Mouse (Mus musculus): ENCODE measurements around the gene Lexm. TPM values are rescaled to one million over a fixed set of nuclear protein-coding genes. Genes with fewer than 3 reads are reported as not detected.
A peak's percentile ranks its signal among the peaks of the same experiment; 100 is the strongest.

Lexm gene
- total RNA-seq (2015) (not detected in 2 replicates), total RNA-seq (2017) (not detected in 2 replicates)

GRCm38 (mm10) chr4:106617056-106617455 lies at the start of gene Lexm:
Gene Lexm, minus strand, starts transcription at chr4:106617241.
- ATAC-seq (ENCODE audit: poor library complexity, severe bottlenecking), result no peak

DNA sequence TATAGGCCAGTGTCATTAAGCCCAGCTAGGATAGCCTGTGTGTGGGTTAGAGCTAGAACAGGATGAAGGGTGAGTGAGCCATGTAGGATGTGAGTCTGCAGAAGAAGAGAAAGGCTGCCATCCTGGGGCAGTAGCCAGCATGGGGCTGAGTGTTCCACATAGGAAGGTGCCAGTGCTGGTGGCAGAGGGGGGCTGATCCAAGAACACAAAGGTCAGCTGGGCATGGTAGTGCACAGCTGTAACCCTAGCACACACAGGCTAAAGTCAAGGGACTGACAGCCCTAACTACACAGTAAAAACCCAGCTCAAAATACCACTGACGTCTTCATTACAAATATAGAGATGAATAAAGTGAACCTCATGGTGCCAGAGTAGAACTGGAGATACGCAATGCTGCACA lies 49.5 kb upstream of the Lexm start:
- ATAC-seq (ENCODE audit: poor library complexity, severe bottlenecking), result no peak

DNA sequence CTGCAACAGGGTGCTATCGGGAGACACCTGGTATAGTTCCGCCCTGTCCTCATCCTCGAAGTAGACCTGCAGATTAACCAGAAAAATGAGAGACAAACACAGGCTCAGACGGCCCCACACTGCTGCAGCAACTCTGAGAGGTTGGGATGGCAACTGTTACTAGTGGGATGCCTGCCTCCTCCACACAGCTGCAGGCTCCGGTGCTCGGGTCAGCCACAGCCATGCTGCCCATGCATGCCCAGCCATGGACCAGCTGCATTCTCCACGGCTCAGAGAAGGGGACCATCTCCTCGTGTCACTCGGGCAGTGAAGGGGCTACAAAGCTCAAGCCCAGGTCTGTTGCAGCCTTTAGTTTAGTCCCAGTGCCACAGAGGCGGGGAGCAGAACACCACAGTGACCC lies 48.6 kb upstream of the Lexm start:
- no peak for ATAC-seq (ENCODE audit: poor library complexity, severe bottlenecking)

DNA sequence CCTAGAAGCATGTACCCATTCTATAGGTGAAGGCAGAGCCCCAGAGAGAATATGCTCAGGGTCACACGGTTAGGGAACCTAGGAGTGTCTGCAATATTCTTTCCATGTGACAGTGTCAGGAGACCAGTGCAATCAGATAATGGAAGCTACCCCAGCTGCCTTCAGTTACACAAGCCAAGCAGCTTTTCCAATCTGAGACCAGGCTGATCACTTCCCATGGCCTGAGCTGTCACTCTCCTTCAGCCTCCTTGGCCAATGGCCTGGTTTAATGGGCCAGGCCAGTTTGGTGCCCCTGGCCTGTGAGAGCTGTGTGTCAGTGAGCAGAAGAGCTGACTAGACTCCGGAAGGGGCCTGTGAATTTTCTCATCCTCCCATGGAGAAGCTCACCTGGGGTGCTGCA lies 48.2 kb upstream of the Lexm start:
- ATAC-seq (ENCODE audit: poor library complexity, severe bottlenecking), result no peak

DNA sequence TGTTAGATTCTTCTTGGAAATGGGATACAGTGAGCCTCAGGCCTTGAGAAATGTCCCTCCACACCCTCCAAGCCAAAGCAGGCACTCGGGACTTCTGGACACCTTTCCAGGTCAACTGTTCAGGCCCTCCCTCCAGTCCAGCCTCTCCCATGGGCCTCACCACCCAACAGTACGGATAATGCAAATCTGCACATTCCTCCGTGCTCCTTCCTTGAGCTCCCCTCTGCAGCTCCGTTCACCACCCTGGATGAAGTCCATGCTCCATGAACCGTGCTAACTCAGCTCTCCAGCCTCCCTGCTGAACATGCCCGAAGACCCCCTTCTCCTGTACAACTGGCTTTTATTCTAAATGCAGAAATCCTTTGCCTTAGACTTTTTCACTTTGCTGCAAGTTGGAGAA lies 47.7 kb upstream of the Lexm start:
- no peak for ATAC-seq (ENCODE audit: poor library complexity, severe bottlenecking)

GRCm38 (mm10) chr4:106663956-106664470 lies 47.0 kb upstream of the Lexm start:
- ATAC-seq (ENCODE audit: poor library complexity, severe bottlenecking), result no peak

- no peak for ATAC-seq (ENCODE audit: poor library complexity, severe bottlenecking)
These were observed 38.6 kb upstream of the Lexm start for GRCm38 (mm10) chr4:106655681-106656080.

GRCm38 (mm10) chr4:106653051-106653450 lies 36.0 kb upstream of the Lexm start:
- no peak for ATAC-seq (ENCODE audit: poor library complexity, severe bottlenecking)

DNA sequence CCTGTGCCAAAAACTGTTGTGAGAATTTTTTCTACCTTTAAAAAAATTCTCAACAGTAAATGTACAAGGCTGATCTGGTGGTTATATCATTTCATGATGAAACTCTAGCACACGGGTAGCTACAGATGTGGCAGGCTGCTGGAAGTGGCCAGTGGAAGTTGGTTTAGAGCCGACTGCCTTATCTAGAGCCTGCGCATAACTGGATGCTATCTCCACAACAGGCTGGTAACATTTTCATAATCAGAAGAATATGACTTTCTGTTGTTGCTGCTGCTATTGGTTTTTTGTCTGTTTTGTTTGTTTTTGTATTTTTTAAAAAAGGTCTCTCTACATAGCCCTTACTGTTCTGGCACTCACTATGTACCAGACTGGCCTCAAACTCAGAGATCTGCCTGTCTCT lies 35.5 kb upstream of the Lexm start:
- no peak for ATAC-seq (ENCODE audit: poor library complexity, severe bottlenecking)

GRCm38 (mm10) chr4:106650833-106651527 lies 33.9 kb upstream of the Lexm start, which contains the start of gene Pars2:
Gene Pars2, plus strand, starts transcription at chr4:106651069.
- ATAC-seq (ENCODE audit: poor library complexity, severe bottlenecking), result peak; percentile 99

DNA sequence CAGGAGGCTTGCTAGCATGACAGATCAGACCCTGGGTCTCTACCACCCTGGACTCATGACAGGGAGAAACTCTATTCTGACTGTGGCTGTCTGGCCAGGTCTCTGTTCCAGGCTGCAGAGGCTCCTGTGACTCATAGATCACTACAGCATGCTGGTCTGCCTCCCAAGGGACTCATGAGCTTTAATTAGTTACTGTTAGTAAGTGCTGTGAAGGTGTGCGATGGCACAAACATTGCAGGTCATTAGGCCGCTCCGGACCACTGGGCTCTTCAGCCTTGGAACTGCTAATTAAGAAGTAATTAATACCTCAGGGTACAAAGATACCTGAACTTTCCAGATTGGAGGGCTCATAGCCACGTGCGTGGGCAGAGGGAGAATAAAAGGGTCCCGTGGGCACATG lies 30.1 kb upstream of the Lexm start:
- ATAC-seq (ENCODE audit: poor library complexity, severe bottlenecking), result no peak

DNA sequence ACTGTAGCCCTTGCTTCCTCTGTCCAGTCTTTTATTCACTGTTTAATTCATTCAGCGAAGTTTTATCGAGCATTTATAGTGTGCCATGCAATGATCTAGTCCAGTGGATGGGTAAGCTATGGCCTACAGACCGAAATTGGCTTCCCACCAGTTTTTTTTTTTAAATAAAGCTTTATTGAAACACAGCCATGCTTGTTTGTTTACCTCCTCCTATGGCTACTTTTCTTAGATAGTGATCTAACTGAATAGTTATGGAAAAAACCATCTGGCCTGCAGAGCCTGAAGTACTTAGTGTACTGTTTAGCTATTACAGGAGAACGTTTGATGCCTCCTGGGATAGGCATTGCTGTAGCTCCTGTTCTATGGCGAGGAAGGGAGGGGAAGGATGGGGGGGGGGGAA lies 28.8 kb upstream of the Lexm start:
- no peak for ATAC-seq (ENCODE audit: poor library complexity, severe bottlenecking)

- ATAC-seq (ENCODE audit: poor library complexity, severe bottlenecking), result no peak
These were observed 27.2 kb upstream of the Lexm start for GRCm38 (mm10) chr4:106644218-106644610.

DNA sequence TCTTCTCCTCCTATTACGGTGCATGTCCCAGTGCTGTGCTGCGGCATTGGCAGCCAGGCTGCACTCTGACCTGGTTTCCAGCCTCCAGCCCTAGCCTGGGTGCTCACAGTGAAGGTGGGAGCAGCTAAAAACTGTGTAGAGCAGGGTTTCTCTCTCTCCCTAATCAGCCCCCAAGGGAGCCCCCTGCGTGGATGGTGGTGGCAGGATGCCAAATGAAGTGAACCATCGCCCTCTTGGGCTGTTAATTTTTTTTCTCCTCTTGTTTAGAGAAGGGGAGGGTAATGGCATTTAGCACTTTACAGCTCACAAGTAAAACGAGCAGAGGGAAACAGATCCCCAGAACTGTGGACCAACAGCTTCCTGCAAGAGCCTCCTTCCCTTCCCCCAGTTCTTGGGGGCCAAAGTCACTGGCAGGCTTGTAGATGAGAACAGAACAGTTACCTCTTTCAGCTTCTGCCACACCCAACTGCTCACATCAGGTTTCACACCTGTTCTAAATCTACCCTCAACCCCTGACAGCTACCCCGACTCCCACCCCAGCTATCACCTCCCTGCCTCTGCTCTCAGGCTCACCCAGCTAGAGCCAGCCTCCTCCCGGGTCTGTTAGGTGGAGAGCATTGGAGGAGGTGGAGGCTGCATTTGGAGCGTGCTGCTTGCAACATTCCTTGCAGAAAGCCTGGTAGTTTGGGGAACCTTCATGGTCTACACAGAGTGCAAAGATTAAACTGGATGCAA lies 26.6 kb upstream of the Lexm start:
- no peak for ATAC-seq (ENCODE audit: poor library complexity, severe bottlenecking)

DNA sequence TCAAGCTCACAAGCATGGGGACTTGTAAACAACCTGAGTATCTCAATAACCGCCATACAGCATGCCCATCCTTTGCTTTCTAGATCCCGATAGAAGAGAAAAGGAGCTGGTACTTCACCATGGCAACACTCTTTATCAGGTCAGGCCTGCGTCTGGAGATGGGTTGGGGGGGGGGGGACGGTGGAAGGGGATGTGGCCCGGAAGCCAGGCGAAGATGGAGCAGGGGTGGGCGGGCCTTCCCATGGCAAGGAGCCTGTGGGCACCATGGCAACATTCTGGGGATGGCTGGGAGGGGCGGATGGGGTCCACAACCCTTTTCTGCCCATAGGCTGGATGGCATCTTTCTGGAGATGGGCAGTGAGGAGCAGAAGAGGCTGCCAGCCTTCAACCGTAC lies 17.0 kb upstream of the Lexm start:
- no peak for ATAC-seq (ENCODE audit: poor library complexity, severe bottlenecking)

DNA sequence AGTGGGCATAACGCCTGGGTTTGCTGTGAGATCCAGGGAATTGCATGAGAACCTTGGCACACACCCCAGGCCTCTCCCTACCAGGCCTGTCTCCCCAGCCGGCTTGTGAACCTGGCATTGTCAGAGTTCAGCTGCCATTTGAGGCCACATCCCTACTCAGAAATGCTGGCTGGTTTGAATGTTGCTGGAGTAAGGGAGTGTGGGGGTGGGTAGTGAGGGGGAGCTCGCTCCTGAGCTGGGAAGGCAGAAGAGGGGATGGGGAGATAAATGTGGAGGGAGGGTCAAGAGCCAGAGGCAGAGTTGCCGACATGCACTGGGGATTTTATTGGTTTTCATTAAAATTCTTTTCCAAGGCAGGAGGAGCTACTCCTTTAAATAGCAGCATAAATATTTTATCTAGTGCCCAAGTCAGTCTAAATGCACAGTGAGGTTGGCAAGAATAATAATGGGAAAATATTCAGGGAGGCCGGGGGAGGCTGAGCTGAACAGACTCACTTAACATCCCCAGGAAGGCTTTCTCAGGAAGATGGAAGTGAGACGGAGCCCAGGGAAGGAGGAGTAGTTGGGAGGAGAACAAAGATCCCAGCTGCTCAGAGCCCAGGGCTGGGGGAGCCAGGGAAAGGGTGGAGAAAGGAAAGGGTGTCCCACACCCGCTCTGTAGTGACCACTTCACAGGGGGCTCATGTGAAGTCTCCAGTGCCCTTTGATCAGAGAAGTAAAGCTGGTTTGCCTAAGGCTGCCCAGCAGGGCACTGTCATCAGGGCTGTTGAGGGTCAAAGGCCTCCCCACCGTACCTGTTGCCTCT lies 16.4 kb upstream of the Lexm start:
- ATAC-seq (ENCODE audit: poor library complexity, severe bottlenecking), result no peak

- ATAC-seq (ENCODE audit: poor library complexity, severe bottlenecking), result no peak
These were observed 15.3 kb upstream of the Lexm start for GRCm38 (mm10) chr4:106632313-106632712.

- 0 out of 2 replicates have a peak, but pooled peaks have one; percentile 49 for ATAC-seq (ENCODE audit: poor library complexity, severe bottlenecking)
These were observed 13.5 kb upstream of the Lexm start for GRCm38 (mm10) chr4:106630333-106631220.

DNA sequence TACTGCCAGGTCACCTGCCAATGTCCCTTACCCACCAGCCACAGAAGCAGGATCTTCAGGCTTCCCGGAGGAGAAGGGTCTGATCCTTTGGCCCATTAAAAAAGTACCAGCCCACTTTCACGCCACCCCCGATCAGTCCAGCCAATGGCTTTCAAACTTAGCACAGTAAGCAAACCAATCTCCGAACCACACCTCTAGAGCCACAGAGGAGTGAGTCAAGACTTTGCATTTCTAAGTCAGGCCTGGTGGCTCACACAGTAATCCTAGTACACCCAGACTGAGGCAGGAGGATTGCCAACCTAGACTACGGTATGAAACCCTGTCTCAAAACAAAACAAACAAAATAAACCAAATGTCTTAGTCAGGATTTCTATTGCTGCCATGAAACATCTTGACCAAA lies 12.3 kb upstream of the Lexm start:
- no peak for ATAC-seq (ENCODE audit: poor library complexity, severe bottlenecking)

GRCm38 (mm10) chr4:106628650-106629360 lies 11.8 kb upstream of the Lexm start:
- ATAC-seq (ENCODE audit: poor library complexity, severe bottlenecking), result no peak

Data from megakaryocyte, adult 5-6 weeks (primary cell).